Mouse (Mus musculus): ENCODE results near the gene Tmsb15l.

DNA sequence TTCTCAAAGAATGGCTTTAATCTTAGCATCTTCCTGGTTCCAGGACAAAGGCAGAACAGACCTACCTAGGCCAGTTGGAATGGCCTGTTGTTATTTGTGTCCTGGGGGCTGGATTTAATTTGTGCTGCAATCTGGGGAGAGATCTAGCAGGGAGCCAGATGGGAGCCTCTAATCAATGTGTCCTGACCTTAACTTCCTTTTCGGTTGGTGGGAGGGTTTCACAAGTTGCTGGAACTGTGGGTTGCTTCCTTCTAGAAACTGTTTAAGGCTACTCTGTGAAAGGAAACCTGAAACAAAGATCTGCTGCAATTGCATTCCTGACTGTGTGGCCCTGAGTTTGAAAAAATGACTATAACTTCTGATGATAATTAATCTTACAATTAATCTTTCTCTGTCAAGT lies 41.0 kb upstream of the Tmsb15l start:
- TF ChIP-seq CTCF (IDR thresholded peaks at IDR 0.05; ENCODE audit: low read depth, low read length) = no peak
- TF ChIP-seq POLR2A (IDR thresholded peaks at IDR 0.05; ENCODE audit: insufficient read depth, low read length) = no peak
- TF ChIP-seq EP300 (IDR thresholded peaks at IDR 0.05; ENCODE audit: insufficient read depth, low read depth, low read length) = no peak
